Mouse (Mus musculus) kidney, adult 9 months (tissue): ENCODE measurements around the gene Dcst1.
A peak's percentile ranks its signal among the peaks of the same experiment; 100 is the strongest.

Source experiments
- DNase-seq: peaks from one replicate; pipeline ENCODE4 v3.0.0; 2022

Gene Dcst1

DNA sequence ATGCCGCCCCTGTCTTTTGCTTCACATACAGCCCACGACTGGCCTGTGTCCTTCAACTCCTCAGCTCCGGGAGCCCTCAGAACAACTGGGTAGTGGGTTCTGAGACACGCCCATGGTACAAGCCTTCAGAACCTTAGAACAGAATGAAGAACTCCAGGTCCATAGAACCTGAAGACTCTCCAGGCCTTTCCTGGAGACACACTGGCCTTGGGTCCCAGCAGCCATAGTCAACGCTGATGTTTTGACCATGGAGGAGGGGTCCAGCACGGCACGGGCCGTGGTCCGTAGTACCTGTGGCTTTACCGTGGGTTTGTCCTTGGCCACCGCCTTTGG lies at the start of gene Dcst1:
Gene Dcst1 (minus strand): TSS at position 101 of the 333 bp plus-strand sequence.
- DNase-seq: no peak

- peak; percentile 100 for DNase-seq
These were observed 46.7 kb upstream of the Dcst1 start, which contains the start of gene Flad1 for GRCm38 (mm10) chr3:89411490-89412393. TSS of gene Flad1 (minus strand) at chr3:89411870.

- no peak for DNase-seq
These were observed 45.8 kb upstream of the Dcst1 start for GRCm38 (mm10) chr3:89410864-89411263.

- no peak for DNase-seq
These were observed 44.6 kb upstream of the Dcst1 start for GRCm38 (mm10) chr3:89409701-89410100.

DNA sequence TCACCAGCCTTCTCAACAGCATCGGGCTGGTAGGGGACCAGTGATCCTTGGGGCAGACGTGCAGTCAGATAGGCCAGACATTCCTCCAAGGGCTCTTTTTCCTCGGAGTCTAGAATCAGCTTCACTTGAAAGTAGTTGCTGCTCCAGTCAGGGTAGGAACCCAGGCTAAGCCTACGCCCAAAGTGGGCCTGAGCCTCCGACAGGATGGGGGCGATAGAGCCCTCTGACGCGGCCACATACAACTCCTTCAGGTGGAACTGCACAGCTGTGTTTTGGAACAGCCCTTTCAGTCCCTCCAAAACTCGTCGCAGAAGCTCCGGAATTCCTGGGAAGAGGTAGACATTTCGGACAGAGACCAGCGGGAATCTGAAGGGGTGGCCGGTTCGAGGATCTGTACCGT lies 43.4 kb upstream of the Dcst1 start:
- DNase-seq: no peak

DNA sequence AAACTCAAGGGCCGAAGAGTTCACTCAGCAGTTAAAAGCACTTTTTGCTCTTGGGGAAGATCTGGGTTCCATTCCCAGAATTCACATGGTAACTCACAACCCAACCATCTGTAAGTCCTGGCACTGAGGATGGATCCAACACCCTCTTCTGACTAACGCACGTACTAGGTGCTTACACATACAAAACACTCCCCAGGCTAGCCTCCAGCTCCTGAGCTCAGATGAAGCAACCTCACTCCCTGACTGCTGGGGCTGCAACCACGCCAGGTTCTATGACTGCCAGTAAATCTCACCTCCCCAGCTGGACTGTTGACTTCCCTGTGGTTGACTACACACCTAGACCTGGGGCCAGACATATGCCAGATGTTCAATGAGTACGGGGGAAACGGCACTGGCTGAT lies 41.8 kb upstream of the Dcst1 start:
- DNase-seq: no peak

DNA sequence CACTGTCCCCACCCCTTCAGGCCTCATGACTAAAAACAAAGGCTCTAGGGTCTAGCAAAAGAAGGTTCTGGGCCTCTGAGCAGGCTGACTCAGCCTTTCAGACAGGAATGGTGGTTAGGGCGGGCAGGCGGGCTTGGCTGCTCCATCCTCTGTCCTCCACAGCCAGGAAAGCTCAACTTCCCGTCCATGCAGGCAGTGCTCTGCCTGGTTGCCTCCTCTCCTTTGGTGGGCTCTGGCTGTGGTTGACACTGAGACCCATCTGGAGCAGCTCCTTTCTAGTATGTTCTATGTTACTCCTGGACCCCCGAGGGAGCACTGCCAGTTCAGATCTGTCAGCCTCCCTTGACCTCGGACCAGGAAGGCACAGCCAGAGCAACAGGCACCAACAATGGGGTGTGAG lies 37.6 kb upstream of the Dcst1 start, which contains the start of gene Lenep:
Gene Lenep (minus strand): TSS at position 101 of the 400 bp plus-strand sequence.
- DNase-seq: no peak

GRCm38 (mm10) chr3:89401329-89401728 lies 36.3 kb upstream of the Dcst1 start:
- no peak for DNase-seq

- DNase-seq: no peak
These were observed 31.6 kb upstream of the Dcst1 start for GRCm38 (mm10) chr3:89396654-89397005.

DNA sequence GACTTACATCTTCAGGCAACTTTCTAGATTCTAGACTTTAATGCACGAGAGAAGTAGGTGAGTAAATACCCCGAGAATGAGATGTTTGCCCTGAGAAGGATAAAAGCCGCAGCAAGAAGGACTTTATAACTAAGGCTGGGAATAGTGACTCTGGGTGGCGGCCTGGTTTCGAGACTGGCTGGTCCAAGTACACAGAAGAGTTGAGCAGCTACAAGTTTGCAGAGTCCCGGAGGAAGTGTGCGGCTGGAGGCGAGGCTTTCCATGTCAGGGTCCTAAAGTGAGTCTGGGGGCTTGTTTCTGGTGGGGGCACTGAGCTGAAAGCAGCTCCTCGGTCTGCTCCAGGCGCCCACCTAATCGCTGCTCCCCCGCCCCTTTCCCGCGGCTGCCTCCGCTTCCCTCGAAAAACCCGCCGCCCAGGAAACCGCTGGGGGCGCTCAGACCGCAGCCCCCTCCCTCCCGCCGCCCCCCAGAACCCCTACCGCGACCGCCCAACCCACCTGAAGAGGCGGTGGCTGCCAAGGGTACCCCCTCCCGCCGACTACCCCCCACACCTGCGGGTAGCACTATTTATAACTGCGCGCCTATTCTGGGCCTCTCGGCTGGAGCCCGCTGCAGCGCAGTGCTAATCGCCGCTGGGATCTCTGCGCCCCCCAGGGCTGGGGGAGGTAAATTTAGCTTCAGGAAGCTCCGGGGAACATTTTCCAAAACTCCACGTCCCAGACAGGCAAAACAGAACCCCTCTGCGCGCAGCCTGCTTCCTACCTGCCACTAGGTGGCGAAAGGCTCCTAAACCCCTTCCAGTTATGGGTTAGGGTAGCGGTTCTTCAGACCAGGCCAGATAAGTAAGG lies 31.0 kb upstream of the Dcst1 start:
- DNase-seq: peak; percentile 86

GRCm38 (mm10) chr3:89395419-89395805 lies 30.4 kb upstream of the Dcst1 start:
- DNase-seq: peak; percentile 47

GRCm38 (mm10) chr3:89394894-89395256 lies 29.8 kb upstream of the Dcst1 start:
- DNase-seq: peak; percentile 94

DNA sequence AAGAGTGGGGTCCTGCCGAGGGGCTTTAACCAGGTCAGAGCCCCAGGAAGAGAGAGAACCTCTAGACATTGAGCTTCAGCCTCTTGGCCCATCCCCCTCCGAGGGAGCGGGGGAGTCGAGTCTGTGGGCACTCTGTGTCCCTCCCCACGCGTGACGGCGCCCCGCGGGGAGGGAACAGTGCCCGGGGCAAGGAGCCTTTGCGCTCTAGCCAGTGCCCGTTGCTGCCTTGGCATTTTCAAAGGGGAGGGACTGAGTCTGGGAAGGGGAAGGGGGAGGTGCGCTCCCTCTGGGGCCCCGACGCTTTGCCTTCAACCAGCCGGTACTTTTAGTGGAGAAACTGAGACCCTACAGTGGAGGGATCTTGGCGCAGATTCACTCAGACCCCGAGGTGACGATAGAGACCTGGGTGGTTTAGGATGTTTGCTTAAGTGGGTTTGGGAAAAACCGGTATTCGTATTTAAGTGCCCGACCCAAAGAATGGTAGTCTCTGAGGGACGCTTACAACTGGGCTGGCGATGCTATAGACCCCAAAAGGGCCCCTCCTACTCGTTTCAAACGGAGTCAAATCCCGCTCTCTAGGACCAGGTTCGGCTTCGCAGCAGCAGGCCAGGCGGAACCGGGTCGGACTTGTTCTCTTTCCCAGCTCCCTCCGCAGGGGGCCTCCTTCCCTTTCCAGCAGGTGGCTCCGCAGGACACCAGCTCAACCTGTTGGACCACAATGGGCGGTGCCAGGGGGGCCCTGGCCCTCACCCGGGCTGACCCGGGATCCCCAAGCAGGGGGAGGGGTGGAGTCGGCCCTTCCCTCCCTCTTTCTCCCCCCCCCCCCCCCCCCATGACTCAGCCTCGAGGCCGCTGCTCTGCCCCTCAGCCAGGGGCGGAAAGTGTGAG lies 29.2 kb upstream of the Dcst1 start, which contains the start of gene Zbtb7b:
Gene Zbtb7b (minus strand): TSS at position 771 of the 888 bp plus-strand sequence.
- peak; percentile 94 for DNase-seq

- peak; percentile 99 for DNase-seq
These were observed 28.6 kb upstream of the Dcst1 start for GRCm38 (mm10) chr3:89393605-89394004.

- DNase-seq: peak; percentile 60
These were observed 27.8 kb upstream of the Dcst1 start for GRCm38 (mm10) chr3:89392871-89393311.

GRCm38 (mm10) chr3:89391663-89392511 lies 26.8 kb upstream of the Dcst1 start:
- peak; percentile 80 for DNase-seq

DNA sequence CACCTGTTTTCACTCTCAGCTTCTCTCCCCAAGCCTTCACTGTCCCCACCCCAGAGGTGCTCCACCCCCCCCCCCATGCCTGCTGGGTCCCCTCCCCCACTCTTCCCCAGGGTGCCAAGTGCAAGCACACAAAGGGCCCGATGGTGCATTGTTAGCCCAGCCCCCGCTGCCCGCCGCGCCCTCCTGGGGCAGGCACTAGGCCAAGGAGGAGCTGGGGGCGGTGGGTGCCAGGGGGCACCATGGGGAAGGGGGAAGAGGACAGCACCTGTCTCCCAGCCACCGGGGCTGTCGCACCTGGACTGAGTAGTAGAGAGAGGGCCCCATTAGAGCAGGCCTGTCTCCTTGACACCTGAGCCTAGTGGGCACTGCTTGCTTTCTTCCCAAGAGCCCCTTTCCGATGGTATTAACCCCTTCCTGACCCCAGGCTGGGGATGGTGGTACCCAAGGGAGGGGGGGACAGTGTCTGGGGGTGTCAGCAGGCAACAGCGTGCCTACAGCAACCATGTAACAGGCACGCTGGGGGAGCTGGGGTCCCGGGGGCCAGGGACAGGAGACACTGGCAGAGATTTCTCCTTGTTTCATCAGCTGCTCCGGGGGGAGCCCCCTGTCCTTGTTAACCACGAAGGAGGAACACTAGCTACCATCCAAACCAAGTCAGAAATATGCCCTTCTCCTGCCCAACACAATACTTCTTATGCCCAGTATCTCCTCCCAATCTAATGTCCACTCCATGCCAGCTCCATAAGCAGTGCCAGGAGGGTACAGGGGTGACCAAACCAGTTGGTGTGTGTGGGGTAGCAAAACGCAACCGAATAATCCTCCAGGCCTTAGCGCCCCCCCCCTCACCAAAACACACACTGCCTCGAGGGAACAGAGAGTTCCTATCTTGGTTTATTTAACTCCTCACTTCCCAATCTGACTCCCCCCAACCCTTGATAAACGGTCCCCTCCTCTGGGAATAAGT lies 25.9 kb upstream of the Dcst1 start:
- no peak for DNase-seq

DNA sequence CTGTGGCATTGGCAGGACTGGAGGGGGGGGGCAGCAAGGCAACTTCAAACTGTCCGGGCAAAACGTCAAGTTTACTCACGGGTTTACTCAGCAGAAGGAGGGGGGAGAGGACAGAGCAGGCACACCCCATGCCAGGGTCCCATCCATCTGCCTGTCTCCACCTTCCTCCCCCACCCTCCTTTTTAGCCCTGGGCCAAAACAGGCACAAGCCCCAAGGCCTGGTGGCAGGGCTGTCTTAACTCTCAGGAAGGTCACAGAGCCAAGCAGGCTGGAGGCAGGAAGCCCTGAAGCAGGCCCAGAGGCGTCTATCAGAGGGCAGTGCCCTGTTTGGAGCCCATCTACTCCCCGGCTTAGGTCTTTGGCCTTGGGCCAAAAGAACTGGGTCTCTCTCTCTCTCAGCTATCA lies 25.1 kb upstream of the Dcst1 start:
- DNase-seq: peak; percentile 50

DNA sequence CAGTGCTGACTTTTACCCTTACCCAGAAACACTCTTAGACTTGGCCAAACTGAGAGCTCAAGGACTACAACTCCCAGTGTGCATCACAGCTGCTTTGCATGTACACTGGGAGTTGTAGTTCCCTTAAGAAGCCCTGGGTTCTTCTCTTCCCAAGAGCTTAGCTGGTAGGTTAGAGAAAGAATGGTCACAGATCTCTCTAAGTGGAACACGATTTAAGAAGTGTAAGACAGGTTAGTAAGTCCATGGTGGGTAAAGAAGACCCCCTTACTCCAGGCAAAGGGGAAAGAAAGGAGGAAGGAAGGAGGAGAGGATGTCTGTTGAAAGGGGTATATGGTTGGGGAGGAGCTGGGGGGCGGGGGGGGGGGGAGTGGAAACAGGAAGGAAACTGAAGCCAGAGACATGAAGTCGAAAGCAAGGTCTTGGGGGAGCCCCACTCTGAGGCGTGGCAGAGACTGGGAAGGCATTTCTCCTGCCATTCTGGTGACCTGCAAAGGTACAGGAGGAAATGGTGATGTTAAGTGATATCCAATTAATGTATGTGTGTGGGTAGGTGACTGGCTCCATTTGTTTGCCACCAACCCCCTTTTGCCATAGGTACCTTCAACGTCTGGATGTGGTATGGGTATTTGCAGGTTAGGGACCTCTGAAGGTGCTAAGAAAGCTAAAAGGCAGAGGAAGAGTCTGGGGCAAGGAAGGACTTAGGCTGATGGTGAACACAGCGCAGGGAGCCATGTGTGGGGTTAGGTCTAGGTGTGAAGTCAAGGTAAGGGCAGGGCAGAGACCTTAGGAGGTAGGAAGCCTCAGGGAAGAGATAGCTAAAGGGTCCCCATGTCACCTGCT lies 24.1 kb upstream of the Dcst1 start:
- DNase-seq: peak; percentile 54
